Mouse (Mus musculus) liver, postnatal 0 days (tissue): ENCODE results near the gene Gm10912. TPM values are rescaled to one million over a fixed set of nuclear protein-coding genes. Genes with fewer than 3 reads are reported as not detected.
"Not testable (repeated sequence)": the region's sequence is repeated elsewhere in the genome, so short reads cannot be mapped to it uniquely, and the experiment has no call there.

ENCODE experiments used
- ATAC-seq: fragments of 200-750 bp; cut with Nextera tagmentation; 2 replicates; pipeline ENCODE4 v1.8.0; 2017; ENCODE audit warnings: mild to moderate bottlenecking, moderate library complexity
- DNase-seq: peaks from one replicate; pipeline ENCODE4 v3.0.0-alpha.2; 2016
- H3K27ac ChIP-seq: fragments of 300-500 bp; sonication (generic); 2 replicates; pipeline ENCODE4 v1.5.1; 2014; ENCODE audit warnings: antibody characterized with exemption, moderate library complexity, mild to moderate bottlenecking, low read depth
- H3K27me3 ChIP-seq: fragments of 300-500 bp; sonication (generic); 2 replicates; pipeline ENCODE4 v1.6.1; 2014; ENCODE audit warnings: low read length, control low read depth, mixed read lengths; ENCODE audit not compliant: insufficient read depth
- H3K36me3 ChIP-seq: fragments of 300-500 bp; sonication (generic); replicated peaks from 2 replicates; pipeline ENCODE4 v1.6.1; 2014; ENCODE audit warnings: mild to moderate bottlenecking, control low read depth, low read length, moderate library complexity, mixed read lengths; ENCODE audit not compliant: insufficient read depth
- H3K4me1 ChIP-seq: fragments of 300-500 bp; sonication (generic); 2 replicates; pipeline ENCODE4 v1.6.1; 2014; ENCODE audit warnings: antibody characterized with exemption, mild to moderate bottlenecking, control low read depth; ENCODE audit not compliant: insufficient read depth
- H3K4me2 ChIP-seq: fragments of 300-500 bp; sonication (generic); 2 replicates; pipeline ENCODE4 v1.6.1; 2014; ENCODE audit warnings: low read depth, mild to moderate bottlenecking, low read length, moderate library complexity, mixed read lengths
- H3K4me3 ChIP-seq: fragments of 300-500 bp; sonication (generic); 2 replicates; pipeline ENCODE4 v1.5.1; 2014; ENCODE audit warnings: low read depth, low read length
- H3K9ac ChIP-seq: fragments of 300-500 bp; sonication (generic); replicated peaks from 2 replicates; pipeline ENCODE4 v1.6.1; 2014; ENCODE audit warnings: mild to moderate bottlenecking, moderate library complexity
- H3K9me3 ChIP-seq: fragments of 300-500 bp; sonication (generic); 2 replicates; pipeline ENCODE4 v1.6.1; 2016; ENCODE audit warnings: mild to moderate bottlenecking, control low read depth, low read length, mixed read lengths
- CTCF ChIP-seq: sonication (generic); IDR thresholded peaks from 2 replicates; pipeline ENCODE4 v1.5.1; 2016; ENCODE audit warnings: antibody characterized with exemption, low read depth
- EP300 ChIP-seq: IDR thresholded peaks from 2 replicates; pipeline ENCODE4 v1.6.1; 2016; ENCODE audit warnings: antibody characterized with exemption, low read depth, mild to moderate bottlenecking
- WGBS: fragments of 180-500 bp; shearing (Covaris S2); extraction: QIAGEN DNeasy Blood & Tissue Kit; methylation state at CpG from one replicate; pipeline ENCODE4 v1.1.7; 2014; ENCODE audit not compliant: insufficient replicate concordance; 5-methylcytosine and 5-hydroxymethylcytosine counted together
- polyA plus RNA-seq: library from polyadenylated mRNA; unstranded; fragments of >200 nt; fragmentation: Nextera tagmentation; extraction: Ambion mirVana; gene quantifications from 2 replicates; pipeline ENCODE4 v1.2.1, GENCODE M21; 2015

Gene Gm10912
- polyA plus RNA-seq, 1 experiment from 2014 or later: 0.11 TPM

GRCm38 (mm10) chr2:104110031-104110430 lies 44.4 kb downstream of the Gm10912 start:
- Histone ChIP-seq H3K4me3 (no peak overlapping the region), H3K9me3 (no peaks in the 10 kb centered on the region), H3K27ac (0 out of 2 replicates have a peak overlapping the region, but pooled peaks have one; percentile 55), H3K27me3 (no peaks in the 10 kb centered on the region), H3K36me3 (peaks cover 4% of the 10 kb centered on the region; the same call in 1 of the 2 replicates), H3K4me2 (no peak overlapping the region), H3K9ac (no peak overlapping the region), H3K4me1 (peaks cover 14% of the 10 kb centered on the region; the same call in 1 of the 2 replicates)
- WGBS: 74% methylated on average over 4 of the region's 4 CpGs
- no peak for TF ChIP-seq CTCF
- no peak for TF ChIP-seq EP300
- no peak for ATAC-seq
- no peak for DNase-seq

DNA sequence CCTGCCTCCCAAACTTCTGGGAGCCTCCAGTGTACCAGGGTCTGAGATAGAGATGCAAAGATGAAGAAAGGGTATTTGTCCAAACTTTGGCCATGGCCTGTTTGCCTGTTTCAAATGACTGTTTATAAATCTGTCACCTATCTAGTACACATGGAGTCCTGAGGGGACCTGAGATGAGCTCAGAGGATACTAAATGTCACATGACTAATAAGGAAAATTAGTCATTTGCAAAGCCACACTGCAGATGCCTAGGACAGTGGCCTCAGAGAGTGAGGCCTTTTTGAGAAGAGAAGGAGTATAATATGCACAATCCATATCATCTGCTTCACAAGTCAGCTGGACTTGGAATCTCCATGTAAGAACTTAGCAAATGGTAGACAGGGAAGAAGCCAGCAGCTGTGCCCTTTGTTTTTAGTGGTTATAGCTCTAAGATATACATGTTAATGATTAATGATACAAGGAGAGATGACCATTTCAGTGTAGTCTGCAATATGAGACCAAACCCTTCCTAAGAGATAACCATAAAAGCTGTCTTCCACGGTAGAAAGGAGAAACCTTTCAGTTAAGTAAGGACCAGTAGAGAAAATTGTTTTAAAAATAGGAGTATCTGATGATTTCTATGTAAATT lies 45.7 kb downstream of the Gm10912 start:
- not testable (repeated sequence) for H3K36me3 ChIP-seq, DNase-seq, H3K4me2 ChIP-seq, H3K9me3 ChIP-seq, H3K27me3 ChIP-seq, H3K9ac ChIP-seq, H3K27ac ChIP-seq, H3K4me3 ChIP-seq
- peaks cover 13% of the 10 kb centered on the region; the same call in 1 of the 2 replicates for H3K4me1 ChIP-seq
- peak; percentile 40 for ATAC-seq
- no CpG with 5 or more reads among the region's 1 CpGs for WGBS

DNA sequence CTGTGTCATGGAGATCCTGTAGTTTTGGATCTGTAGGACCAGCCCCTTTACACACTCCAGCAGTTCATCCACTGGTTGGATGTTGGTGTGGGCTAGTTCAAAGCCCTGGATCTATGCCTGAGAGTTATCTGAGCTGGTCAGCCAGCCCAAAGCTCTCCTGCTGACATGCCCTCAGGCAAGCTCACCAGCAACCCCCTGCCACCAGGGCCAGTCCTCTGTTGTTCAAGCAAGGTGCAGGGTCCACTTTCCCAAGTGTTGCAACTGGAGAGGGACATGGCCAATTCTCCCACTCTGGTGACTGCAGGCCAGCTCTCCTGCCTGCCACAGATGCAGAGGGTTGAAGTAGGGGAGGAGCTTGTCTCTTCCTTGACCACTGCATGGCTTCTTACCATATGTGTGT lies 47.9 kb downstream of the Gm10912 start:
- not testable (repeated sequence) for H3K4me3 ChIP-seq

DNA sequence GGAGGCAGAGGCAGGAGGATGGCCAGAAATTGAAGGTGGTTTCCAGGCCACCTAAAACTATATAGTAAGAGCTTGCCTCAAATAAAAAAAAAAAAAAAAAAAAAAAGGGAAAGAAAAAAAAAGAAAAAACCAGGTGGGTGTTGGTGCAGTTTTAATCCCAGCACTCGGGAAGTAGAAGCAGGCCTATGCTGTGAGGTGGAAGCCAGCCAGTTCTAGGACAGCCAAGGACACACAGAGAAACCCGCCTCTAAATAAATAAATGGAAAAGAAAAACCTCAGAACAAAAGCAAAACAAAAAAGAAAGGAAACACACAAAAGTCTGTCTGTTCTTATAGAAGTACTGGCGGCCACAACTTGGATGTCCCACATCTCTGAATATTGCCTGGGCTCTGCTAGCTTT lies 49.3 kb downstream of the Gm10912 start:
- Histone ChIP-seq H3K4me2 (no peak overlapping the region), H3K27me3 (no peaks in the 10 kb centered on the region), H3K36me3 (peaks cover 4% of the 10 kb centered on the region), H3K9me3 (no peaks in the 10 kb centered on the region), H3K4me3 (no peak overlapping the region), H3K9ac (no peak overlapping the region), H3K4me1 (peaks cover 6% of the 10 kb centered on the region), H3K27ac (no peak overlapping the region)
- TF ChIP-seq CTCF: no peak
- no peak for TF ChIP-seq EP300
- ATAC-seq (no peak), DNase-seq (no peak)
- WGBS: 71% methylated on average over 3 of the region's 3 CpGs

More for the DNA sequence above, 47.9 kb downstream of the Gm10912 start:
- peak; percentile 52 for DNase-seq
- not testable (repeated sequence) for H3K9ac ChIP-seq, H3K4me2 ChIP-seq, H3K9me3 ChIP-seq, H3K27me3 ChIP-seq, H3K36me3 ChIP-seq
- H3K4me1 ChIP-seq: peaks cover 11% of the 10 kb centered on the region; the same call in 1 of the 2 replicates
- peak; percentile 91 for ATAC-seq
- H3K27ac ChIP-seq: peak overlapping the region; percentile 50

Other genes starting within 250 kb of the Gm10912 start
- gene Lmo2, start 107.8 kb upstream of the Gm10912 start, polyA plus RNA-seq: 58.8 and 63.7 TPM in 2 replicates
- gene Fbxo3, start 38.1 kb upstream of the Gm10912 start, polyA plus RNA-seq: 41.6 and 41.9 TPM in 2 replicates
- 1.0 and 1.5 TPM in 2 replicates for gene 4931422A03Rik, start 37.5 kb upstream of the Gm10912 start, polyA plus RNA-seq
- gene Gm10799, start 2.7 kb downstream of the Gm10912 start, polyA plus RNA-seq: not detected in 2 replicates
- 4.4 and 4.5 TPM in 2 replicates for gene Cd59b, start 4.0 kb downstream of the Gm10912 start, polyA plus RNA-seq
- gene Cd59a, start 30.0 kb downstream of the Gm10912 start, polyA plus RNA-seq: 73.8 and 76.9 TPM in 2 replicates
- 0.70 and 1.3 TPM in 2 replicates for gene A930018P22Rik, start 56.9 kb downstream of the Gm10912 start, polyA plus RNA-seq